Mouse (Mus musculus) megakaryocyte, embryonic 14.5 days (primary cell): Measurements from ENCODE around the gene Esyt1.

Source experiments
- FLI1 ChIP-seq: IDR thresholded peaks from 2 replicates; pipeline ENCODE4 v1.6.1; 2012; ENCODE audit warnings: low read length, inconsistent platforms, mixed read lengths
- GATA1 ChIP-seq: IDR thresholded peaks from 3 replicates; pipeline ENCODE4 v1.6.1; 2012; ENCODE audit warnings: mixed read lengths, low read length, inconsistent platforms, borderline replicate concordance

DNA sequence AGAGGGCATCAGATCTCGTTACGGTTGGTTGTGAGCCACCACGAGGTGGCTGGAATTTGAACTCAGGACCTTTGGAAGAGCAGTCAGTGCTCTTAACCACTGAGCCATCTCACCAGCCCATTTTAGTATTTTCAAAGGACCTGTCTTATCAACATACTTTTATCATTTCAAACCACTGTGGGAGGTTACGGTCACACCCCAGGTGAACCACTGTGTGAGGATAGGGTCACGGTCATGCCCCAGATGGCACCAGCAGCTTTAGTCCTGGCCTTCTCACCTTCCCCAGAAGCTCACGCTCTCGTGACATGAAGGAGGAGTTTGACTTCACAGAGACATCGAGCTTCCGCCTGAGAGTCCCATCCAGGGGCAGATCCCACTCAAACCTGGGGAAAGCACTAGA lies 14.5 kb downstream of the Esyt1 start:
- no peak for TF ChIP-seq GATA1
- TF ChIP-seq FLI1 = no peak
